Mouse (Mus musculus) adrenal gland, postnatal 36 days (tissue): ENCODE results near the gene Akna. TPM values are rescaled to one million over a fixed set of nuclear protein-coding genes. Genes with fewer than 3 reads are reported as not detected.

ENCODE experiments used
- DNase-seq, 2 experiments: peaks; one replicate each; pipeline ENCODE4 v3.0.0; 2021; ENCODE audit warnings: mixed read lengths in 1 of 2
- long read RNA-seq, 2 experiments: library from polyadenylated mRNA; stranded (forward); transcript quantifications; one replicate each; pipeline ENCODE4 v2.0.0; 2021; ENCODE audit warnings: borderline sequencing depth in 2 of 2
- total RNA-seq, 2 experiments: library from RNA; stranded (reverse); gene quantifications; 2 replicates each; pipeline ENCODE4 v1.2.3; 2021

Akna gene
- 1 to 10 TPM; 2.6 to 4.3 TPM for total RNA-seq
- long read RNA-seq, experiment 1, partial matches to known transcripts: 2 of 2 reads
- long read RNA-seq, experiment 1, other reads (novel, unspliced or antisense): 0 of 2 reads
- long read RNA-seq, experiment 2, partial matches to known transcripts: 0 of 1 reads
- long read RNA-seq, experiment 2, other reads (novel, unspliced or antisense): 1 of 1 reads

- DNase-seq: peak; percentile 93 to 96
These were observed at the start of gene Akna for GRCm38 (mm10) chr4:63403040-63403959. Gene Akna (minus strand): TSS chr4:63403354.

GRCm38 (mm10) chr4:63452555-63452954 lies 49.4 kb upstream of the Akna start:
- DNase-seq: no peak

- no peak for DNase-seq
These were observed 47.4 kb upstream of the Akna start for GRCm38 (mm10) chr4:63450551-63450950.

GRCm38 (mm10) chr4:63444362-63445066 lies 41.4 kb upstream of the Akna start:
- no peak for DNase-seq

GRCm38 (mm10) chr4:63443101-63443500 lies 39.9 kb upstream of the Akna start:
- peak; percentile 29 to 51 for DNase-seq

- DNase-seq: no peak
These were observed 38.5 kb upstream of the Akna start for GRCm38 (mm10) chr4:63441616-63442015.

- peak; percentile 36 to 43 for DNase-seq
These were observed 37.1 kb upstream of the Akna start for GRCm38 (mm10) chr4:63440262-63440661.

- no peak for DNase-seq
These were observed 34.8 kb upstream of the Akna start for GRCm38 (mm10) chr4:63437968-63438367.

GRCm38 (mm10) chr4:63437119-63437815 lies 34.1 kb upstream of the Akna start:
- no peak for DNase-seq

GRCm38 (mm10) chr4:63435402-63435801 lies 32.2 kb upstream of the Akna start:
- DNase-seq: no peak

GRCm38 (mm10) chr4:63431098-63431497 lies 27.9 kb upstream of the Akna start:
- DNase-seq: no peak

GRCm38 (mm10) chr4:63430357-63430756 lies 27.2 kb upstream of the Akna start:
- peak; percentile 55 to 76 for DNase-seq

- DNase-seq: no peak
These were observed 23.2 kb upstream of the Akna start for GRCm38 (mm10) chr4:63426308-63426707.

- DNase-seq: no peak
These were observed 20.7 kb upstream of the Akna start for GRCm38 (mm10) chr4:63423811-63424210.

GRCm38 (mm10) chr4:63423231-63423630 lies 20.1 kb upstream of the Akna start:
- no peak for DNase-seq

- DNase-seq: peak in 1 of 2 experiments; percentile 60
These were observed 17.2 kb upstream of the Akna start for GRCm38 (mm10) chr4:63420143-63420920.

GRCm38 (mm10) chr4:63418270-63418669 lies 15.1 kb upstream of the Akna start:
- no peak for DNase-seq

GRCm38 (mm10) chr4:63417318-63417957 lies 14.3 kb upstream of the Akna start:
- DNase-seq: peak; percentile 80 to 88

- DNase-seq: no peak
These were observed 11.8 kb upstream of the Akna start for GRCm38 (mm10) chr4:63414951-63415350.

GRCm38 (mm10) chr4:63411222-63411621 lies 8.1 kb upstream of the Akna start:
- no peak for DNase-seq

GRCm38 (mm10) chr4:63410583-63410934 lies 7.4 kb upstream of the Akna start:
- peak; percentile 96 to 97 for DNase-seq
